Mouse (Mus musculus) frontal cortex, postnatal 25 days (tissue): Measurements from ENCODE around the gene Gapvd1.

Experiments
- DNase-seq, 2 experiments: peaks; one replicate each; pipeline ENCODE4 v3.0.0; 2022; ENCODE audit warnings: low spot score in 2 of 2

Gene Gapvd1

GRCm38 (mm10) chr2:34711904-34712303 is 43.1 kb downstream of the Gapvd1 start:
- no peak for DNase-seq

GRCm38 (mm10) chr2:34708675-34709074 is 46.4 kb downstream of the Gapvd1 start:
- no peak for DNase-seq

- DNase-seq: no peak
Measured at GRCm38 (mm10) chr2:34696592-34696991, 58.4 kb downstream of the Gapvd1 start.

DNA sequence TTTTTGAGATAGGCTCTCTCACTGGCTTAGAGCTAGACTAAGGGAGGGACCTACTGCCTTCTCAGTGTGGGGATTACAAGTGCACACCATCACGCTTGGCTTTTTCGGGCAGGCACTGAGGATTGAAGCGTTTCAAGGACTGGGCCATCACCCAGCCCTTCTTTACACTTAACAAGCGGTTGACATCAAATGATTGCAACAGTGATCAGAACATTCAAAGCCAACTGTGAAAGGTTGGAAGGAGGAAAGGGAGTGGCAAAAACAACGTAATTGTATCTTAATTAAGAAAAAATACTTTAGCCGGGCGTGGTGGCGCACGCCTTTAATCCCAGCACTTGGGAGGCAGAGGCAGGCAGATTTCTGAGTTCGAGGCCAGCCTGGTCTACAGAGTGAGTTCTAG is 62.2 kb downstream of the Gapvd1 start:
- no peak for DNase-seq

DNA sequence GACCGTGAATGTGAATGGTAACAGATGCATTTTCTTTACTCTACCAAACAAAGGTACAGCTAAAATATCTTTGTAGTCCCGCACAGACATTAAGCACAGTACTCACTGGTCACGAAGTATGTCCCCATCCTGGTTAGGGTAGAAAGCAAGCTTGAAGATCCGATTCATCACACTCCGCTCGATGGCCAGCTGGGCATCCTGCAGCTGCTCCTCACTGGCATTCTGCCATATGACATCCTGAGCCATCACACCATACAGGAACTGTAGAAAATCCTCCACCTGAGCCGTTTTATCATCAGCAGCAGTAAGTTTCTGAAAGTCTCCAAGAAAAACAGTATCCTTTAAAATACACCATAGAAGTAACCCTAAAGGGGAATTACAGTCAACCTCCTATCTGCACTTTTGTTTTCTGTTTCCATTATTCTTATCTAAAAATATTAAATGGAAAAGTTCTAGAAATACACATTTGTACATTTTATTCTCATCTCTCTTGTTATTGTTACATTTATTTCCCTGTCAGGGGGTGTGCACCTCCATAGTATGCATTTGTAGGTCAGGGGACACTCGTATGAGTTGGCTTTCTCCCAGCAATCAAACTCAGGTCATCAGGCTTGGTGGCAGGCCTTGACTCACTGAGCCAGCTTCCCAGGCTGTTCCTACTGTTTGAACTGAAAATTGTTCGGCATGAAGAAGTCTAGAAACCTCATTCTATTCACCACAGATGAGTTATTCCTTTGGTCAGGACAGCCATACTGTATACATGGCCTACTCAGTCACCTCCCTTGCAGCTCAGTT is 70.8 kb downstream of the Gapvd1 start:
- DNase-seq: no peak

DNA sequence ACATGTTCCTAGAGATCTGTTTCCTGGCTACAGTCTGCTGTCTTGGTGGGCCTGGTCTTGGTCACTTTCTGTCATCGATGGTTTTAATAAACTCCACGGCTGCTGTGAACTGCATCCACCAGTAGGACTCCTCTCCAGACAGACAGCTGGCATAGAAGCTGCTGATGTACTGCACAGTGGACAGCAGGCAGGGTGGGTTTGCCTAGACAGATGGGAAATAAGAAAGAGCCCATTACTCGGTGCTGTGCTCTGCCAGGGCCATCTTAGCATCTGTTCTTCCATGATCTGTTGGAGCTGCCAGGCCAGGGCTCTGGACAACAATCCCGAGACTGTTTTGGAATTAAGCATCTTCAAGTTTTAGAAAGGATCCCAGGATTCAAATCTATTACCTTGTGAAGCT is 77.1 kb downstream of the Gapvd1 start:
- DNase-seq: no peak

DNA sequence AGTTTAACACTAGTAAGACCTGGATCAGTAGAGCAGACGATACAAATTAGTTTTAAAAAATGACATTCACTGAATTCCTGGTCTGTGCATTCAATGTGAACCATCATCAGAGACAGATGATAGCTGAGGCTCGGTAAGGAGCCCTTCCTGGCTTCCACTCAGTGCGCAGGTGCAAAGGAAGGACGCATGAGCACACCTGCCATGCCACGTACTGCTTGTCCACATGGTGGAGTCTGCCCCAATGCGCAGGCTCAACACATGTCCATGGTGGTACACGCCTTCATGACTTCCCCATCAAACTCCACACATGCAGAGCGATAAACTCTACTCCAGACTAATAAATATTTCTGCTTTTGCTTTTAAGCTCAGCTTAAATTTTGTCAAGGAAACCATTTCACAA is 78.0 kb downstream of the Gapvd1 start:
- no peak for DNase-seq

GRCm38 (mm10) chr2:34673846-34674245 is 81.2 kb downstream of the Gapvd1 start:
- DNase-seq: no peak

GRCm38 (mm10) chr2:34671385-34672026 is 83.5 kb downstream of the Gapvd1 start:
- DNase-seq: peak in 1 of 2 experiments; percentile 20

GRCm38 (mm10) chr2:34670470-34670869 is 84.6 kb downstream of the Gapvd1 start:
- no peak for DNase-seq

DNA sequence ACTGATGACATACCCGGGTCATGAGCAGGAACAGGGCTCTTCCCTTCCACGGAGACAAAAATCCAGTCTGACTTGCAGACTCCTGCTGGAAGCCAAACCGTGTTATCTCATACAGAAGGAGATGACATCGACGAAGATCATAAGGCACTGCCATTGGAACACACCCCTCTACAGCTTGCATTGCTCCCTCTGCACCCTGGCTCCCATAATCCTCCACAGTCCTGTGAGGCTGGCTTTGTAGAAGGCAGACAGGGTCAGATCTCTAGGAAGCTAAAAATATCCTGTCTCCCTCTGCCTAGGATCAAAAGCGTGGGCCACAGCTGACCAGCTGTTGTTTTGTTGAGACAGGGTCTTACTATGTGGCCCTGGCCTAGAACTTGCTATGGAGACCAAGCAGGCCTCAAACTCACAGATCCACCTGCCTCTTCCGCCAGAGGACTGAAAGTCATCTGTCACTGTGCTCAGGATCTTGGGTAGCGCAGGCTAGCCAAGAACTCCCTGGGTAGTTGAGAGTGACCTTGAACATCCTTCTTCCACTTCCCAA is 85.8 kb downstream of the Gapvd1 start:
- no peak for DNase-seq

GRCm38 (mm10) chr2:34668440-34669191 is 86.4 kb downstream of the Gapvd1 start:
- DNase-seq: no peak

GRCm38 (mm10) chr2:34667820-34668219 is 87.2 kb downstream of the Gapvd1 start:
- DNase-seq: no peak

- no peak for DNase-seq
Measured at GRCm38 (mm10) chr2:34647410-34647809, 107.6 kb downstream of the Gapvd1 start.

GRCm38 (mm10) chr2:34646541-34646865 is 108.5 kb downstream of the Gapvd1 start:
- no peak for DNase-seq

DNA sequence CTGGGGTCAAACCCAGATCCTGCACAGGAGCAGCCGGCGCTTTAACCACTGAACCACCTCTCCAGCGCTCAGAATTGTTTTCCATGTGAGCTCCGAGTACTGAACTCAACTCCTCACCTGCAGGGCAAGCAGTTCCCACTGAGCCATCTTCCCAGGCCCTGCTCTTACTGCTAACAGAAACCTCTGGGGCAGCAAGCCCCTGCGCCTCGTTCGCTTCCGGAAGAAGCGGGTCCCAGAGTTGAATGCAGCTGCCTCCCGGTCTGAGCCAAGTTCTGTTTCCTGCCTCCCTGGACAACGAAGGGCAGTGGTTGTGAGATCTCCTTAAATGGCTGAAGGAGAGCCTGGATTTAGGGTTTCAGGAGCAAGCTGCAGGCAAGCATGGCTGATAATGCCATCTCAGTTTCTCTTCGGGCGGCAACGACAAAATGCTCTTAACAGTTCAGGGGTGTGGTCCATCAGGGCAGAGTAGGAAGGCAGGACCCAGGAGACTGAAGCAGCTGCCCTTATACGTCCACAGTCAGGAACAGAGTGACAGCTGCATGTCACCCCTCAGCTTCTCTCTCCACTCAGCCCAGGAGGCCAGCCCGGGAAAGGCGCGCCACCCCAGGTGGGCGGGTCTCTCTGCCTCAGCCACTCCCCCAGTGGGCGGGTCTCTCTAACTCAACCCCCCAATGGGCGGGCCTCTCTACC is 109.0 kb downstream of the Gapvd1 start:
- no peak for DNase-seq

DNA sequence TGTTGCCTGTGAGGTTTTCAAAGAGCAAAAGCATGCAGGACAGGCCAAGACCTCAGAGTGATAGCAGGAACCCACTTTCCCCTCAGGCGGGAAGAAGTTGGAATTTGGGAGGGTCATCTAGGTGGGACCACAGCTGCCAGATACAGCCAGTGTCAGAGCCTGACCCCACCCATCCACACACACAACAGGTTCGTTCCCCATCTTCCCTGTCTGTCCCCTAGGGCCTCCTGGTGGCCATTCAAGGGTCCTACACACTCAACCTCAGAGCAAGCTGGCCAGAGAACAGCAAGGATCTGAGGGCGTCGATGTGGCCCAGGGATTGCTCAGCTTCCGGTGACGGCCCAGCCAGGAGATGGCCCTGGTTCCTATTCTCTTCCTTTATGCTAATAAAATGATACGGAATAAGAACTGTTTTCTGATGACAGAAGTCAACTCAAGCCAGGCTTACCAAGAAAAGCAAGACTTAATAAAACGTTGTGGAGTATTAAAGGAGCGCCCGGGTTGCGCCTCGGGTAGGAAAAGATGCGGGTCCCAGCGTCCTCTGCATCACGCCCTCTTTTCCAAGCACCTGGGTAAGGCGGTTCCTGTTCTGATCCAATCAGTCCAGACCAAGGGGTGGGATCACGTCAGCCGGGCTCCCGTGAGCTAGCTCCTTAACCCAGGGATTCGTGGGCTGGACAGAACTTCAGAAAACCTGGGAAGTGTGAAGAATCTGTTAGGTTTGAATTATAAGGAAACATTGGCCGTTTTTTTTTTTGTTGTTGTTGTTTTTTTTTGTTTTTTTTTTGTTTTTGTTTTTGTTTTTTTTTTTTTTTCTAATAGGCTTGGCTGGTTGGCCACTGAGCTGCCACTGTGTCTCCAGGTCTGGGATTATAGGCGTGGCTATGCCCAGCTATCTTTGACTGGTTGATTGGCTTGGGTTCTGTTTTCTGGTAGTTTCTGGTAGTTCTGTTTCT is 110.2 kb downstream of the Gapvd1 start:
- no peak for DNase-seq

DNA sequence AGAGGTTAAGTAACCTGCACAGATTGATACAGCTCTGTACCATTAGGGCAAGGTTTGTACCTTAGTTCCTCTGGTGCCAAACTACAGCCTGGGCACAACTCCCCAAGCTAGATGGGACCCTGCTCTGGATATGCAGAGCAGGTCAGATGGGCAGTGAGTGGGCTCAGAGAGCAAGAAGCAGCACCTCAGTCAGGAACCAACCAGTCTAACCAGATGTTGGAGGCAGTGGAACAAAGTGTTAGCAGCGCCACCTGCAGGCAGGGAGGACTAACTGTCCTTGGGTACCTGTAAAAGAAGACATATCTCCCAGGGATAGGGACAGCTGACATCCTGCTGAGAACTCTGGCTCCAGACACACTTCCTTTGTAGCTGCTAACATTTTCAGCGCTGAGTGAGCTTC is 112.7 kb downstream of the Gapvd1 start:
- DNase-seq: no peak

- DNase-seq: no peak
Measured at GRCm38 (mm10) chr2:34639725-34640124, 115.3 kb downstream of the Gapvd1 start.

DNA sequence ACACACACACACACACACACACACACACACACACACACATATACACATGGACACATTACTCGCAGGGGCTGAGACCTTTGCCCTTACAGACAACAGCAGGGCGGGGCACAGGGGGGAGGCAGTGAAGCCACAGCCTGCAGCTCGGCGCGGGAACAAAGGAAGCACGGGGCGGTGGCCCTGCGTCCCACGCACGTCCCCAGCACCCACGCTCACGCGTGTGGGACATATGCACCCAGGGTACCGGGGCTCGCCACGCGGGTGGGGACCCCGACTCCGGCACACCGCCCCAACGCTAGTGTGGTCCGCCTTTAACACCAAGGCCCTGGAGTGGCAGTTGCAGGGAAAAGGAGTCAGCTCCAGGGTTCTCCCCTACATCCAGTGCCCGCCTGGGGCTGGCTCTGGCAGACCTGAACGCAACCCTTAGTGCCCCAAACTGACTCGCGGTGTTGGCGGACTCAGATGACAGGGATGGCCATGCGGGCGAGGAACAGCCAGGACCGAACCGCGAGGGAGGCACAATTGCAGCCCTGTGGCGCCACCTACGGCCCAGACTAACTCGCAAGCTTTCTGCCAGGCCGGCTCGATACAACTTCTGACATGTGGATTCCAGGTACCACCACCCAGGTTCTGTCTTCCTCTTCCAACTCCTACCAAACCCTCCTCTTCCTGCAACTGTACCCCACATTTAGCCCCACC is 115.9 kb downstream of the Gapvd1 start:
- DNase-seq: peak; percentile 82 to 83
